Mouse (Mus musculus): ENCODE measurements at regions not wholly inside any gene's neighbourhood (a gene's known extent, or its start where the extent isn't known, plus 50 kb on each side); places are given as distances from the start of the nearest gene placed in this dataset.

DNA sequence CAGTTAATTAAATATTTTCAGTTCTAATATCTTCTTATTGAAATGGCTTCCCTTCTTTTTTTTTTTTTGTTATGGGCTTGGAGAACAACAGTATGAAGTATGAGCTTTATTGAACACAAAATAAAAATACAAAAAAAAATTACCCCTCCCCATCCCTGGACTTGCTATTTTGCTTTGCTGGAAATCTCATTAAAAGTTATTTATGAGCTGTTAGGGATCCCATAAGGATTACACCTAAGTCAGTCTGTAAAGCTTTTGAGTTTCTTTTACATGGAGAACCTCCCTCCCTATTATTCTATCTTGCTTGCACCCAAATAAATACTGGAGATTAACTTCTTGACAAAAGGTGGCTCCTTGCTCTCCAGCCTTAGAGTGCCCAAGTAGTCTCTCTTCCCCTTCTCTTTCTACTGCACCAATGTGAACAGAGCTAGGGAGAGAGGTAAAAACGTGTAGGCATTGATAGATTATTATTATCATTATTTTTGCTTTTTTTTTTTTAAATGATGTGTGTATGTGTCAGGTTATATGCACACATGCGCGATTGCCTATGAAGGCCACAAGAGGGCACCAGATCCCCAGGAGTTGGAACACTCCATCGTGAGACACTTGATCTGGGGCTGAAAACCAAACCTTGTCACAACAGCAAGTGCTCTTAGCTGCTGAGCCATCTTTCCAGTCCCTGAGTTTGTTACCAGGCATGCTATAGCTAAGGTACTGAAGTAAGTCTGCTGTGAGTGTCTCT lies 186.6 kb upstream of the Habp2 start:
- DNase-seq (ENCODE audit: extremely low spot score, low read depth, low spot score) = peak; percentile 91

DNA sequence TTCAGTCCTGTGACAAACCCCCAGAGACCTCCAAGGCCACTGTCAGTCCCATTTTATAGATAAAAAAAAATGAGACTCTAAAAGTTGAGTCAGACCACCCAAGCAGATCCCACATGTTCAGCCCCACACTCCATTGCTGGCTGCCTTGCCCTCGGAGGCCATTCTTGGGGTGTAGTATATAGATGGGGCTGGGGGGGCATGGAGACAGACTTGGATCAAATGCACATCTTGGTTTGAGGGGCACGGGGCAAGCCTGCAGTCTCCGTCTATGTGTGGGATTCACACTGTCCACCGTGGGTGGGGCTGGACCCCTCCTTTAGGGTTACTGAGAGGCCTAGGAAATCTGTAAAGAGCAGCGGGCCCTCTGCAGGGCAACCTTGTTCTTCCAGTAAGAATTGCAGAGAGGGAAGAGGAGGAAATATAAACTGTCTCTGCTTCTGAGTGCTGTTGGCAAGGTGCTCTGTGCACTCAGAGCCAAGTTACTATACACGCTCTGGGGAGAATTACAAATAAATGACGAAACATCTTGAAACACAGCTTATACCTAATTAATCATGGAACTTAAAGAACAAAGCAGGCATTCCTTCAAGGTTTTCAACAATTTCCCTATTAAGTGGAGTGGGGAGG lies 184.4 kb upstream of the Habp2 start:
- no peak for DNase-seq (ENCODE audit: extremely low spot score, low read depth, low spot score)

DNA sequence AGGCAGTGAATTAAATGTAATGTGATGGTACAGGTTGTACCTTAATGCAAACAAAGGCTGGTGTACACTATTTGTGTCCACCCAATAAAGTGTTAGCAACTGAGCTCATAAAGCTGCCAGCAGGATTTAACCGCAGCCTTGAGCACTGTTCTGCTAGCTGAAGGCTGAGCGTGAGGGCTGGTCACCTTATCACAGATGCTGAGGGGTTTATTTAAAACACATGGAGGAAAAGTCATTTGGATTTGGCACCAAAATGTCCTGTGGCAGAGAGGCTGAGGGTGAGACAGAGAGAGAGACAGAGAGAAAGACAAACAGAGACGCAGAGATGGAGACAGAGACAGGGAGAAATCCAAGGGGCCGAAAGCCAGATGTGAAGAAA lies 181.9 kb upstream of the Habp2 start:
- DNase-seq (ENCODE audit: extremely low spot score, low read depth, low spot score) = peak; percentile 77

DNA sequence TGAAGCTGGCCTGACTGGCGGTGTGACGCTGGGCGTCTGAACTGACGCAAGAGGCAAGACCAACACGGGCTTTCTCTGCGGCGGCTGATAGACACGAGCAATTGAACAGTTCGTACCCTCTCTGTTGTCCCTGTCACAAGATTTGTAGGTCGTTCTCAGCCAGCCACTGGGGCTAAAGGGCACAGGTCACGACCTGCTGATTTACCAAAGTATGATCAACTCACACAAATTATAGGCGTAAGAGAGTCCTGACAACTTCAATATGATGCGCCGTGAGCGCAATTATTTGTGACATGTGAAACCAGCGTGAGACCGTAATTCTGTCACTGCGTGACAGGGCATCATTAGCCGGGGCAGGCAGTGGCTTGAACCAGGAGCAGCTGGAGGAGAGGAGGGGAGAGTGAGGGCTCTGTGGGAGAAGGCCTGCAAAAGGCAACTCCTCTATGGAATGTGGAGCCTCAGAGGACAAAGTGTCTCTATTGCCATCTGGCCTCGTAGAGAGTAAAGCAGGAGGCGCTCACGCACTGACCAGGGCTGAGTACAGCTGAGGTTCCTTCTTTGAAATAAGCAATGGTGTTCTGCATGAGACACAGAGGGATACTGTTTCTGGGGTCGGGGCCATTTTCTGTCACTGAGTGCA lies 181.4 kb upstream of the Habp2 start:
- DNase-seq (ENCODE audit: extremely low spot score, low read depth, low spot score) = peak; percentile 93

DNA sequence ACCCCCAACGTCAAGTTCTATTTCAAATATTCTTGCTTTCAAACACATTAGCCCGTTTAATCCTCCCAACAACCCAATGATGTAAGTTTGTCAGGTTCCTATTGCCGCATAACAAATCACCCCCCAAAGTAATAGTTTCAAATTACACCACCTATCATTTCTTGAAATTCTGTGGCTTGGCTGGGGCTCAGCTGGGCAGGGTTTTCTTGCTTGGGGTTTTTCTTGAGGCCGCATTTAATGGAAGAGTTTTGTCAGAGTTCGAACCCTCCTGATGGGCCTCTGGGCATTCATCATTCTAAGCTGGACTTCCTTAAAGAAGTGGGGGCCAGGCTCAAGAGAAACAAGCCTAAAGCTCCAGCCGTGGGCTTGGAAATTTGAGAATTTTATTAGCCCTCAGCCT lies 178.1 kb upstream of the Habp2 start:
- no peak for DNase-seq (ENCODE audit: extremely low spot score, low read depth, low spot score)

DNA sequence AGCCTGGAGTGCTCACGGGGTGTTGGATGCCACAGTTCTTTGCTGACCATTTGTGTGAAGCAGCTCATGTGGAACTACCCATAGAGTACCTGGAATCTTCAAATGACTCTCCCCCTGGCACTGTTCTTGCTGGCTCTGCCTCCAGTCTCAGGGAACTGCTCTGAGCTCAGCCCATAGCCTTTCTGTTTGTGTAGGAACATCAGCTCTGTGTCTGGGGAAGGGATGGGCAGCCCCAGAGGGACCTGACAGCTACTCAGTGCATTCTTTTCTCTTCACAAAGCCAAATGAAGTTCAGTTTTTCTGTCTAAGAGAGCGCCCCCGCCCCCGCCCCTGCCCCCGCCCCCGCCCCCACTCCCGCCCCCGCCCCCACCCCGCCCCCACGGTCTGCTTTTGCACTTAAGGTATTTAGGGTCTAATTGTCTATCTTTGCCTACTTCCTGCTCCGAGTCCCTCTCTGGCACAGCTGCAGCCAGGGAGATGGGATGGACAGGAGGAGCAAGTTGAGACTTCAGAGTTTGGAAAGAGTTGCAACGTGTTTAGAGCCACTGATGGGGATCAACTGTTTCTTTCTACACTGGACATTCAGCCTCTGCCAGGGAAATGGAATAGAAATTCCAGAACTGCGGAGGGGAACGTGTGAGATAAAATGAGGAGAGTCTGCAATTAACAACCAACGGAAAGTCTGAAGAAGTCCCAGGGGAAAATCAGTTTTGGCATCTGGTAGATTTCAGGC lies 171.2 kb upstream of the Habp2 start:
- no peak for DNase-seq (ENCODE audit: extremely low spot score, low read depth, low spot score)

DNA sequence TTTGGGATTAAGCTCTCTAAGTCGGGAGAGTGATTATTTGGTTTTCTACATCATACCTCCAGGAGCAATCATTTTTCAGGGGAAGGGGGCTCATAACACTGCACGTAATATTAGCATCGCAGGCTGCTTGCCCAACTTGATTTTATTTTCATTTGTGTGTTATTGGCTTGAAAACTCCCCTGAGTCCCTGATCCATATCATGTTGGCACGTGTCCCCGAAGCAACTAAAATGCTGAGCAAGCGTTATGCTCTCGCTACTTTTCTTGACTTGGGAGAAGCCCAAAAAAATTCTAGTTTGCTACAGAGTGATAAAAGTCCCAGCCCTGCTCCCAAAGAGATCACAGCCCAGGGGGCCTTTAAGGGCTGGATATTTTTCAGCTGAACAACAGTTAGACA lies 170.7 kb upstream of the Habp2 start:
- DNase-seq (ENCODE audit: extremely low spot score, low read depth, low spot score) = no peak

DNA sequence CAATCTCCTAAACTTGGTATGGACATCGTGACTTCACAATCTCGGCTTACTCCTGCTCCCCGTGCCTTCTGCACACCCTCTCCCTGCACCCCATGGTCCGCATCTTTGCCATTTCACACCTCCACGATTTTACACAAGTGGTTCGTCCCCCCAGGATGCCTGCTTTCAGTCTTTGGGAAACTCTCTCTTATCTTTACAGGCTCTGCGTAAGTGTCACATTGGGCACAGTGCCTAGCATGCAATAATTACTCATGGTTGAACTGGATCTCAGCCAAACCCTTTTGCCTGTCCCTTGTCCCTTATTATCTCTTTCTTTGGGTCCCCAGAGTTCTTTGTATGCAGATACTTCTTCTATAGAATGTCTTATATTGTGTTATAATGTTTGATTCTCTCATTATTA lies 166.2 kb upstream of the Habp2 start:
- DNase-seq (ENCODE audit: extremely low spot score, low read depth, low spot score) = no peak

DNA sequence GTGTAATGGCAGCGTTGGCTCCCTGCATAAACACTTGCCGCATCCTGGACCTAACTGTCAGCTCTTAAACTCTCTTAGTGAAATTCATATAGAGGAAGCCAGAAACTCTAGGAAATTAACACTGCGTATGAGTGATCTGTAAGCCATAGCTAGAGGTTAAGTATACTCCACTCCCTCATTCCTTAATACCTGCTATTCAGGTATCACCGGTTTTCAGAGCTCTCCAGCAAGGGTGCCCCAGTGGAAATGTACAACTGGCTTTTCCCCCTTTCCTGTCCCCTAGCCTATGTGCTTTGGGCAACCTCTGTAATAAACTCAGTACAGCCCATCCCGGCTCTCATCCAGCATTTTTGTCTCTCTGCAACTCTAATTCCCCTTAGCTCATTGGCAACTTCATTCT lies 164.8 kb upstream of the Habp2 start:
- DNase-seq (ENCODE audit: extremely low spot score, low read depth, low spot score) = no peak

DNA sequence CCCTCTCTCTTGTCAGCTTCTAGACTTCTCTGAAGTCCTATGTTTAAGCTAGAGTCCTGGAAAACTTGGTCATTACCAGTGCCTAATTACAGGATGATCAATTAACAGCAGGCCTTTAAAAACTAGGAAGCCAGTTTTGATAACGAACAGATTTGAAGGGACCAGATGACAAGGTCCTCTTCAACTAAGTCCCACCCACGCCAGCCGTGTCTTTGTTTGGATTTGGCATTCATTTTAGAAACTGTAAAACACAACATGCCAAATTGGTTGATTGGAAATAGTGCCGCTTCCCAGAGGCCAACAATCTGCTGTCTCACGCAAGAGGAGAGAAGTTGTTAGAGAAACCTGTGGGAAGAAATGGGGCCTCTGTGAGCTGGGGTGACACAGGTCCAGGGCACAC lies 155.4 kb upstream of the Habp2 start:
- no peak for DNase-seq (ENCODE audit: extremely low spot score, low read depth, low spot score)

DNA sequence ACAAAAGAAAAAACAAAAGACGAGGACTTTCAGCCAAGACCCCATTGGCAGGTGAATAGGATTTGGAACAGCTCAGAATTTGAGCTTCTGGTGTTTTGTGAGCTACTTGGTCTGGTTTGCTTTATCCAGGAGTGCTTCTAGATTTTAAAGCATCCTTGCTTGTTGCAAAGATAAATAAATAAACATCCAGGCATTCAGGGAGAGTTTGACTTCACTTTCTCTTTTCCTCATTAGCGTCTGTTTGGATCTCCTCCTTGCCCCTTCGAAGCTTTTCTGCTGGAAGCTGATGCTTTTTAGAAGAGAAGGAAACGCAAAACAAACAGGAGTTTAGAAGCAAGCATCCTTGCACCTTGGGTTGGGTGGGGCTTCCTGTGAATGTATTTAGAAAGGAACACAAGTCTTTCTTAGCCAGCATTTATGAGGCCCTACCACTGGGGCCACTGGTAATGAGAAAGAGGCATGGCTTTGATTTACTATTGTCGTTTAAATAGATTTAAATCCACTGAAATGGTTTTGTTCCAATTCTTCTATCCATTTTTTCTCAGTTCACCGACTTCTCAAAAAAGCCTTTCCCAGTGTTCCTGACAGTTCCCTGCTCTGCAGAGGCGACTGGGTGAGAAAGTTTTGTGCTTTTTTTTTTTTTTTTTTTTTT lies 153.9 kb upstream of the Habp2 start:
- peak; percentile 58 for DNase-seq (ENCODE audit: extremely low spot score, low read depth, low spot score)

DNA sequence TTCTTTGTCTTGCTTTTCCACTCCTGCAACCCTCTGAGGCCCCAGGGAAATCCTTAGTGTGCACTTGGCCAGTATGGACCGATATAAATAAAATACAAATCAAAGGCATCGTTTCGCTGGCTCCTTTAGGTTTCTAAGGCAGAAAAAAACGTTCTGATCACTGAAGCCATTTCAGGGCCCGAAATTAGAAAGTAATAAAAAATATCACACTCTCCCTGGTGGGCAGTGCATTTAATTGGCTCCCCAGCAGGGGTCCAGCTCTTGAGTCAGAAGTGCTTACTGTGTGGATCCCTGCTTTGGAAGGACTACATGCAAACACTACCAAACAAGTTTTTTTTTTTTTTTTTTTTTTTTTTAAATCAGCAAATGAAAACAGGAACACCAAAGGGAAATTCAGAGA lies 153.4 kb upstream of the Habp2 start:
- DNase-seq (ENCODE audit: extremely low spot score, low read depth, low spot score) = no peak

DNA sequence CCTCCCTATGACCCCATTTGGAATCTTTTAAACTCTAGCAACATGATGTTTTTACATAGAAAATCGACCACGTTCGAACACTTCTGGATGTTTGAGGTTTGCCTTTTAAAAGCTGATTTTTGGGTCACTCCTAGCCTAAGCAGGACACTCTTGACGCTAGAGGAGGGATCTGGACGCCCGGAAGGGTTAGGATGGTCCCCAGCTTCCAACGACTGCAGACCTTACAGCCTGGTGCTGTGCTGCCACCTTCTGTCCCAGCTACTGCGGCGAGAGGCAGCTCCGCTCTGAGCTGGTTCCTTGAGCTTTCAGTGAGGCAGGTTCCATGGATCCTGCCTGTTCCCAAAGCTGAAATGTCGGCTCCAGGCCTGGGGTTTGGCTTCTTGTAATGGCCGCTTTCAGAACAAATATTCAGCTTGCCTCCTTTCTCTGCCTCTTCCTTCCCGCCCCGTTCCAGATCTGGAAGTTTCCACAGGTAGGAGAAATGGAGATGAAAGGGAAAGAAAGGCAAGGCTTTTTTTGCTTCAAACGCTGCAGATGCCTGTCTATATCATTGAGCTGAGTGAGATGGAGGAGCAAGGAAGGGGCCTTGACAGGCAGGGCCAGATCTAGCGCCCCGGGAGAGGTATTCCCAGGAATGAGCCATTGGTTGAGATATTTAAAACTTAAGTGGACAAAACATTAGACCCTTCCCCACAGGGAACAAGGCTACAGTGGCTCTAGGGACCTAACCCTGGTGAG lies 152.7 kb upstream of the Habp2 start:
- DNase-seq (ENCODE audit: extremely low spot score, low read depth, low spot score) = peak; percentile 58

DNA sequence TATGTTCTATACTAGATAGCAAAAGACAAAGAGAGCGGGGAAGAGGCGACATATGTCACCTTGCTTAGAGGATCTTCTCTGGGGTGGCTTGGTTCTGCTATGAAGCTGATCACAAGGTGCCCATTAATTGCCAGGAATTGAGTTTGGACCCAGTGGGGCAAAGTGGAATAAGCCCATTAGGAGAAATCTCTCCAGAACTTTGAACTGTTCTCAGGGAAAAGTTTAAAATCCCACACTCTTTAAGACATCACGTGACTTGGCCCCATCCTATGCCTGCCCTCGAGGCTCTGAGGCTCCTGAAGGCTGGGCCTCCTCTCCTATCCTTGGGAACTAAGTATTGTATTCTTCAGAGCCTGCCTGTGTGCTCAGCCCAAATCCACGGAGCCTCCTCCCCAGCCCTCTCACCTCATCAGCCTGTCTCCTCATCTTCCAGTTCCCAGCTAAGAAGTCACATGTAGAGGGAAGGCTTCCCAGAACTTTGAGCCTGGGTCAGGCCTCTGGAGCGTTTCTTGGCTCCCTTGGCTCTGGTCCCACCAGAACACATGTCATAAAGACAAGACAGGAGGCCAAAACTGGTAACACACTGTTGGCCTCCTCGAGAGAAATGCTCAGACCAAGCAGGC lies 151.5 kb upstream of the Habp2 start:
- no peak for DNase-seq (ENCODE audit: extremely low spot score, low read depth, low spot score)

DNA sequence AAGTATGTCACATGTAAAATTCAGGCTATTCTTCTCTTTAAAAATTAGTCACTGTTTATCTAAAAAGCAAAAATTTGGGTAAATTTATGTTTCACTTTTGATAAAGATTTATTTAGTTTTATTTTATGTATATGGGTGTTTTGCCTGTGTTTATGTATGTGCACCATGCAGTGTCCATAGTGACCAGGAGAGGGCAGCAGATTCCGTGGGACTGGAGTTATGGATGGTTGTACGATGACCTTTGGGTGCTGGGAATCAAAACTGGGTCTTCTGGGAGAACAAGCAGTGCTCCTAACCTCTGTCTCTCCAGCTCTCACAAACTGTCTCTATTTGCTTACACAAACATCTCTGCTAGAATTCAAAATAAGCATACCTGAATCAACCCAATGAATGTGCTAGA lies 146.4 kb upstream of the Habp2 start:
- no peak for DNase-seq (ENCODE audit: extremely low spot score, low read depth, low spot score)

DNA sequence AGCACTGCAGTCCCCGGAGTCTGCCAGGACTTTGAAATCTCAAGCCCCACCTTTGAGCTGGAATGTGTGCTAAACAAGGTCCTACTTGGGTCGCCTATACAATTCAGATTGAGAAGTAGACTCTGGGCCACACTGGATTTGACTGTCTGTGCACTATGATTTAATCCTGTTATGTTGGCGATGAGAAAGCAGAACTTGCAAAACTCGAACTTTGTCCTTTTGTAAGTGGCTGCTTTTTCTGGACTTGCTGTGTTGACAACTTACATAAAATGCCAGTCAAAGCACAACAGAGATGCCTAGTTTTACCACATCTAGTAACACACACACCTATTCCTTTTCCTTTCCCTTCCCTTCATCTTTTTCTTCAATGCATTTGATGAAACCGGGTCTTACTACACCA lies 142.7 kb upstream of the Habp2 start:
- DNase-seq (ENCODE audit: extremely low spot score, low read depth, low spot score) = no peak

DNA sequence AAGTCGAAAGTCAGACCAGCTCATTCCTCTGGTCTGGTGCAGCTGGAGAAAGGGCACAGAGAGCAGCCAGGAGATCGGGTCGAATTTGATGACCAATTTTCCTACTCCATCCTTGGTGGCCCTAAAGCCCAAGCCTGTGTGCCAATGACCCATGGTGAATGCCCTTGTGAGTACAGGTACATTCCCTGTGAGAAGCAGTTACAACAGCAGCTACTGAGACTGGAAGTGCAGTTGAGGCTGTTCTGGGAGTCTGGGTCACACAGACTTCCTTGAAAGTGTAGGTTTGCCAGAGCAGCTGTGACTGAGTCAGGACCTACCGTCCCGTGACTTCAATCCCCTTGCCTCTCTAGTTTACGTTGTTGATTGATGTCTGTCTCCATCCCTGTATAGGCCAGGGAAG lies 129.8 kb upstream of the Habp2 start:
- DNase-seq (ENCODE audit: extremely low spot score, low read depth, low spot score) = no peak

DNA sequence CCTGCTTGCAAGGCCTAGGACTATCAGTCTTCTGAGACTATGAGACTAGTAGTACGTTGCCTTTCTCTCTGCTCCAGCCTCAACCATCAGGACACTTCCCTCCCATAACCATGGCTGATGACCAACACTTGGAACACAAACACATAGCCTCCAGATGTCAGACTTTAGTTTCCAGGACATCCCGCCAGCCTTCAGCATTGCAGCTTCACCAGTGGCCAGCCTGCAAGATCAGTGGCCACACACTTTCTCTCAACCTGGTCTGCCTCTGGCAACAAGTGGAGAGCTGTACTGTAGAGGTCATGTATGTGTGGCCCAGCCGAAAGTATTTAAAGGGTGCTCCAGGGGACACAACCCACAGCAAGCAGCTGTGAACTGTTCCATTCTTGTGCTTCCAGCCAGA lies 124.8 kb upstream of the Habp2 start:
- no peak for DNase-seq (ENCODE audit: extremely low spot score, low read depth, low spot score)

DNA sequence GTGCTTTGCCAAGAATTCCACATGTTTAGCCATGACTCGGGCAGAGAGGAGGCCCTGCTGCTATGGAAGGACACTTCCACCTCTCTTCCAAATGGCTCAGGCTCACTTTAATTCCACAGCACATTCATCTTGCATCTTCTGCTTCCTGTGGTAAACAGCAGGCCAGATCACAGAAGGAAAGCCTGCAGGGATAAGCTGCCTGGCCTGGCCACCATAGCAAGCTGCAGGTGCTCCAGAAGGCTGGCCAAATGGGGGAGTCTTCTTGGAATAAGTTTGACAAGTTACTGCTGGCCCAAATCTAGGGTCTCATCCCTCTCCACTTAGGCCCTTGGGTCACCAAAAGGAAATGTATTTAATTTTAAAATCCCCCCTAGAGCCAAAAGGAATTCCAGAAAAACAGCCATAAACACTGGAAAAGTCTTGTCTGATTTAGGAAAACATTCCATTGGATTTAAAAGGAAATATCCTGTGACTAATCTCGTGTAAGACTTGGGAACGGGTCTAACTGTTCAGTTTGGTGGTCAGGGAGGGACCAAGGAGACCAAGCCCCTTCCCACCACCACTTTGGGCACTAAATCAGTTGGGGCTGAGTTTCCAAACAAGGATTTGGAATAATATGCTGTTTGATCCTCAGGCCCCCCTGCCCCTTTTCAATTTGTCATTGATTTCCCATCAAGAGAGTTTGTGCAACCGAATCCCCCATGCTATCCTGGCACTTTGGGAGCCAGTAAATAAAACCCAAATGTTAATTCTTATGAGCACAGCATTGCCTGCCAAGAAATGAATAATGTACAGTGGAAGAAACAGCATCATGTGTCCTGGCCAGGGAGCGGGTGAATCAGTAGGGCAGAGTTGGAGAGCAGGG lies 117.6 kb upstream of the Habp2 start:
- no peak for DNase-seq (ENCODE audit: extremely low spot score, low read depth, low spot score)

DNA sequence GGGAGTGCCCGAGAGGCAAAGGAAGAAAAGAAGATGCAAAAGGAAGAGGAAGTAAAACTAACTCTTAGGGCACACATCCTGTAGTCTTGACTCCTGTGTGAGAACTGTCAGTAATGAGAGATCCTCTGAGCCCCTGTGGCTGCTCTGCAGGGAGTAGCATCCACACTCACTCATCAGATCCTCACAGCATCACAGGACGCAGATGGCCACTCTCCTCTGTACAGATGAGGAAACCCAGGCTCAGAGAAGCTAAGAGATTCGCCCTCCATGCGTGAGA lies 117.0 kb upstream of the Habp2 start:
- no peak for DNase-seq (ENCODE audit: extremely low spot score, low read depth, low spot score)

Measured in hindlimb bud, embryonic 11.5 days (tissue).